Mouse (Mus musculus) kidney, postnatal 14 days (tissue): ENCODE measurements around the gene Prss42.

Experiments used
- DNase-seq: peaks from one replicate; pipeline ENCODE4 v3.0.0; 2022; ENCODE audit warnings: mixed read lengths

Prss42 gene

GRCm38 (mm10) chr9:110797866-110798265, at the start of gene Prss42:
Prss42 (plus strand) TSS chr9:110798166.
- DNase-seq: no peak

GRCm38 (mm10) chr9:110748451-110748850, 49.5 kb upstream of the Prss42 start:
- peak; percentile 85 for DNase-seq

DNA sequence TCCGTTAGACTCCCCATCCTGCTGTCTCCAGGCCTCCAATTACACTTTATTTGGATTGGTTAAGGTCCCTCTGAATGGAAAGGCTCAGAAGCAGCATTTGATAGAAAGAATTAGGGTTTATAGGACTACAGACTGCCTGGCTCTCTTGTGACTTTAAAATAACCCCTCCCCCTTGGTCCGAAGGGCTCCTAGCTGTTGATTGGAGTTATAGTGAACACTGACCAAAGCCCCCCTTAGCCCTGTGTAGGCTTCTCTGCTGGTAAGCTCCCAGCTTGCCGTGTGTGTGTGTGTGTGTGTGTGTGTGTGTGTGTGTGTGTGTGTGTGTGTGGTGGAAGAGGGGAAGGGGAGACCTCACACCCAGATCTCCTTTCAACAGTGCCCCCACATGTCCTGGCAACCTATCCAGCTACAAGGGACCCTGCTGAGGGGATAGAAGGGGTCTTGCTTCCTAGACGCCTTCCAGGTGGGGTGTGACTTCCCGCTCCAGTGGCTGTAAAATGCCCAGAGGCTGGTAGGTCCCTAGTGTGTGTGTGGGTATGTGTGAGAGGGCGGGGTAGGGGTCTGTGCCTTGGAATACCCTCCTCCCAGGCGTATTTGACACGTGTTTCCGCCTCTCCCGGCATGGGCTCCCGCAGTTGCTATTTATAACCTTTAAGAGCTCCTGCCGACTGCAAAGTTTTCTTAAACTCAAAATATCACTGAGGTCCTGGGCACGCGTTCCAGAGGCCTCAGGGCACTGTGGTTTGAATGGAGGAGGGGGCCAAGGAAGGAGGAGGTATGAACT, 47.4 kb upstream of the Prss42 start:
- DNase-seq: peak; percentile 48

GRCm38 (mm10) chr9:110751412-110751811, 46.6 kb upstream of the Prss42 start:
- DNase-seq: no peak

DNA sequence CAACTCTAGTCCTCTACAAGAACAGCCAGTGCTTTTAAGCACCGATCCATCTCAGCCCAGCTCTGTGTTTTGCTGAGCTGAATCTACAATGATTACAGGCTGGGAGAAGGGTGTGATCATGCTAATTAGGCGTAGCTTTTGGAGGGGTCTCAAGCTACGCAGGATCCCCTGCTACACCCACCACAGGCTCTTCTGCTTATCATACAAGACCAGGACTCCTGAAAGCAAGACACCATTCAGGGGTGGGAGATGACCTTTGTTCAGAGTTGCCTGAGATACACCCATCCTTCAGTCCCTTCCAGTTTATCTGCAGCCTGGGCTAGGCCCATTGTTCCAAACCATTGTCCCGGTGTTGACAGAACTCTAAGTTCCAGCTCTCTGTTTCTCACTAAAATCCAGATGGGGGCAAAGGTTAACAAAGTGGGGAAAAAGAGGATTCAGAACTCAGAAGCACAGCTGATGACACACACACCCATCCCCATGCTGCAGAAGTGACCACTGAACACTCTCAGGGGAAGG, 45.0 kb upstream of the Prss42 start:
- no peak for DNase-seq

GRCm38 (mm10) chr9:110753773-110754172, 44.2 kb upstream of the Prss42 start:
- no peak for DNase-seq

DNA sequence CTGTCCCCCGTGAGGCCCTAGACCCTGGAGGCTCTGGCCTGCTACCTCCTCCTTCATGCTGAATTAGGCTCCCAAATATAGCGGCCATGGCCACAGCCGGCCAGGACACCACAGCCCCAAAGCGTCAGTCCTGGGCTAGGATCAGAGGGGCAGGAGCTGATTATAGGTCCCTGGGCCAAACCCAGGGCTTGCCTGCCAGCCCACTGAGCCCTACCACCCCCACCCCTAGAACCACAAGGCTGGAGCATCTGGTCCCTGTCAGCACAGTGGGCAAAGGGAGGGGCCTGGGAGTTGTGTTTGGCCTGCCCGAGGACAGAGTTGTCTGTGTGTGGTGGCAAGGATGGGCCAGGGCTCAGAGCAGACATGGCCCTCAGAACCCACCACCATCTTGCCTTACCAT, 40.1 kb upstream of the Prss42 start:
- no peak for DNase-seq

DNA sequence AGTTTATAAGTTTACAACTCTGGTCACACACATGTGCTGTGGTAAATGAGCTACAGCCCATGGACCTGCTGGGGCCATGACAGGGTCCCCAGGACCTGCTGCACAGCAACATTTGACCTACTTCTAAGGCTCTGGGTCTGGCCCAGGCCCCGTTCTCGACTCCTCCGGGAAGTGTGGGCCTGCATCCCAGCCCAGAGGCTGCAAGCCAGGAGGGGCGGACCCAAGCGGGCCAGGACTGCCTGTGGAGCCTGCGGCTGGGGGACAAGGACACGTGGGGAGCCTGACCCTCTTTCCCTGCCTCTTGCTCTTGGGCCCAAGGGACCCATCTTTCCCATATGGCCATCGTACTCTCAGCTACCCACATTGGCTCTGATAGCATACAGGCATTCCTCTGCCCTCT, 39.4 kb upstream of the Prss42 start:
- DNase-seq: peak; percentile 76

GRCm38 (mm10) chr9:110759265-110759664, 38.7 kb upstream of the Prss42 start:
- DNase-seq: peak; percentile 82

GRCm38 (mm10) chr9:110760886-110761285, 37.1 kb upstream of the Prss42 start:
- no peak for DNase-seq

- no peak for DNase-seq
Observed at GRCm38 (mm10) chr9:110762763-110763162, 35.2 kb upstream of the Prss42 start.

GRCm38 (mm10) chr9:110763405-110763804, 34.6 kb upstream of the Prss42 start:
- no peak for DNase-seq

DNA sequence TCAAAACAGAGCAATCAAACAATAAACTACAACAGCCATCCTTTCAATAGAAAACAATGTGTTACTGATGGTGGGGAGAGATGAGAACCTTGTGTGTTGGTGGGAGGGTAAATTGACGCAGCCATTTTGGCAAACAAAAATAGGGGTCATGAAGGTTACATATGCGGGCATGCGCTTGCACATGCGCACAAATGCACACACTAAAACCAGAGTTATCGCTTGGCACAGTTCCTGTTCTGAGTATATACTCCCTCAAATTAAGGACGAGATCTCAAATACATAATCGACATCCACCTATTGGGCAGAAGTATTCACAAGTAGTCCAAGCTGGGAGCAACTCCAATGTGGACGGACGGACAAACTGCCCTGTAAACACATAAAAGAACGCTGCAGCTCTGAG, 25.6 kb upstream of the Prss42 start:
- no peak for DNase-seq

DNA sequence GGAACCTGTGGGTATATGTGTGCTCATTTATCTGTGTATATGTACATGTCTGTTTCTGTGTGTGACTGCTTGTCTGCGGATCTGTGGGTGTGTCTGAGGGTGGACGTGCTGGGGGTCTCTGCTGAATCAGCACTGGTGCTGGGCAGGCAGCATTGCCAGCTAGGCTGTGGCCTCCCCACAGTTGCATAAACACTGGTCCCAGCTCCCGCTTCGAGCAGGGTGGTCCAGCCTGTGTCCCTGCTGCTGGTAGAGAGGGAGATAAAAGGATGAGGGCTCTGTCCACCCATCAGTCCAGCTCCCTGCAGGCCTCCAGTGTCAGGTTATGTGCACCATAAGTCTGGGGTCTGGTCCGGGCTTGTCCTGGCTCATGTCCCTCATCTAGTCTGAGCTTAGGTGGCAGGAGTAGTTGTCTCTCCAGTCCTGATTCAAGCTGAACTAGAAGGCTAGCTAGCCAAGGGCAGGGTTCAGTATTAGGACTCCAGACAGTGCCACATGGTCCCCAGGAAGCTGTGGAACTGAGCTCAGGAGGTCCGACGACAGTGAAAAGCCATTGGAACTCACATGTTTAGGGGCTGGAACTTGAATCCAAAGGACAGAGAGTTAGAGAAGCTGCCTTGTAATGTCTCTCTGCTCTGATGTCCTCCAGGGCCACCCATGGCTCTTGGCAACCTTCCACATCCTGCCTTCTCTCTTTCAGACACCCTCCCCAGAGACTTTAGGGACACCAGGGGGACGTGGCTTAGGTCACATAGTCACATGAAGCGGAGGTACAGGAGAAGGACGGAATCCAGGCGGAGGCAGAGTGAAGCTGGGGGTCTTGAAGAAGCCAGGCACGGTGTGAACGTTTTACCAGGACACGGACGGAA, 23.3 kb upstream of the Prss42 start:
- DNase-seq: peak; percentile 50

- no peak for DNase-seq
Observed at GRCm38 (mm10) chr9:110775269-110776022, 22.5 kb upstream of the Prss42 start.

- DNase-seq: no peak
Observed at GRCm38 (mm10) chr9:110778100-110778499, 19.9 kb upstream of the Prss42 start.

DNA sequence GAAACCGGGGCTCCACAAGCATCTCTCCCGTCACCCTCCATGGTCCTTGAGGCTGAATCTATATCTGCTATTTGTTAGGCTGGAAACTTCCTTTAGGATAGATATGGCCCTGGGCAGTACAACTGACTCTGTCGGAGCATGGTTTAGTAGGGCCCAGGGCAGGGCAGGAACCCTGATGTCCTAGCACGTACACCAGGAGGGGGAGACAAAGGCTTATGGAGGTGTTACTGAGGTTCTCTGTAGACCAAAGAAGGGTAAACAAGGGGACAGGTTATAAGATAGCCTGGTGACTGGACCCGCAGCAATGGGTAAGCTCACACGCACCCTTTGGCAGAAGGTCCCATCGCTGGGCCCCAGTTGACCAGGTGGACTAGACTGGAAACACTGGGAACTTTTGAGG, 19.4 kb upstream of the Prss42 start:
- no peak for DNase-seq

- peak; percentile 34 for DNase-seq
Observed at GRCm38 (mm10) chr9:110779242-110779913, 18.6 kb upstream of the Prss42 start.

- peak; percentile 96 for DNase-seq
Observed at GRCm38 (mm10) chr9:110781256-110781721, 16.7 kb upstream of the Prss42 start.

DNA sequence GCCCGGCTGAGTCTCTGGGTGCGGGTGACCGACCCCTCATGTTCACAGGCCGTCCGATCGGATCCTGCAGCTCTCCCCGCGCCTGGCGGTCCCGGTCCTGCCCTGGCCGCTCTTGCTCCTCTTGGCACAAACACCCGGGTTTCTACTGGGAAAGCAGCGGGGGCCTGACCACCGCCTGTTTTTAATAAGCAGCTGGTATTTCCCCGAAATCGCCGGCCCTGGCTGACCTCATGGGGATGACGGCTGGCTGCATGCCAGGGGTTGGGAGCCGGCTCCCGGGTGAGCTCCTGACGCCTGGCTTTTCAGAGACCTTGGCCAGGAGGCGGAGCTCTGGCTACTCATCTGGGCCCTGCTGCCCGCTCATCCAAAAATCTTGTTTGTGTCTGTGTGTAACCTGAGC, 16.2 kb upstream of the Prss42 start:
- peak; percentile 94 for DNase-seq

- no peak for DNase-seq
Observed at GRCm38 (mm10) chr9:110783611-110784010, 14.4 kb upstream of the Prss42 start.

GRCm38 (mm10) chr9:110788169-110788568, 9.8 kb upstream of the Prss42 start:
- DNase-seq: no peak
